Mouse (Mus musculus) mammary gland, adult 2 months (tissue): ENCODE results near the gene Espn. TPM values are rescaled to one million over a fixed set of nuclear protein-coding genes. Genes with fewer than 3 reads are reported as not detected.

Experiments
- polyA plus RNA-seq: library from polyadenylated mRNA; depleted of rRNA; stranded (reverse); fragments of >200 nt; gene quantifications from 2 replicates; pipeline ENCODE4 v1.2.3, GENCODE M21; 2012; ENCODE audit warnings: low replicate concordance; rRNA removed

Gene Espn
- 2.4 and 6.5 TPM in 2 replicates for polyA plus RNA-seq

GRCm38 (mm10) chr4:152151966-152152544 lies at the start of gene Espn:
Espn (minus strand) TSS chr4:152152371.

DNA sequence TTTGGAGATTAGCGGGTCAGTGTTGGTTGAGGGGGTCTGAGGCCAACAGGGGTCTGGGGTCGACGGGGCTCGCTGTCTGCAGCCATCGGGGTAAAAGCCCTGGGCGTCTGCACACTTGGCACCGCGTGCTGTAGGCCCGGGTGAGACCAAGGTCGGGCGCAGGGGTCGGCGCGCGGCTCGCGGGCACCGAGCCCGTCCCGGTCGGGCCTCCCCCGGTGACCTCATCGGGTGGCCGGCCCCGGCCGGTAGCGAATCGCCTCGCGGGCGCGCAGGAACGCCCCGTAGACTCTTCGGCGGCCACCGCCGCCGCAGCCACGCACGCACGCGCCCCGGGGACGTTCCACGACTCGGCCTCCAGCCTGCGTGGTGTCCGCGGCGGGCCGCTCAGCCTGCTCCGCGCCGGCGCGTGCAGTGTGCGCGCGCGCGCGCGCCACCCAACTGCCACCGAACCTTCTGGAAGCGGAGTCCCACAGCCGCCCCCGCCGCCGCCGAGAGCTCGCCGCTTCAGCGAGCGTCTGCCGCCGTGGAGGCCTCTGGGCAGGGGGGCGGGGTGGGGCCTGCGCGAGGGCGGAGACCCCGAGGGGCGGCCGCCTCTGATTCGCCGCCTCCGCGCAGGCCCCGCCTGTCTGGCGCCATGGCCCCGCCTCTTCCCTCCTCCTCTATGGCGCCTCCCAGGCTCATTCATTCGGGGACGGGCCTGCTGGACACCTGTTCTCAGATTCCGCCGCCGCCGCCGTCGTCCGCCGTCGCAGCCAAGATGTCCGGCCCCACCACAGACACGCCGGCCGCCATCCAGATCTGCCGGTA lies 25.6 kb upstream of the Espn start, which contains the start of gene Acot7:
Gene Acot7, plus strand, starts transcription at position 598 of the 807 bp plus-strand sequence.

DNA sequence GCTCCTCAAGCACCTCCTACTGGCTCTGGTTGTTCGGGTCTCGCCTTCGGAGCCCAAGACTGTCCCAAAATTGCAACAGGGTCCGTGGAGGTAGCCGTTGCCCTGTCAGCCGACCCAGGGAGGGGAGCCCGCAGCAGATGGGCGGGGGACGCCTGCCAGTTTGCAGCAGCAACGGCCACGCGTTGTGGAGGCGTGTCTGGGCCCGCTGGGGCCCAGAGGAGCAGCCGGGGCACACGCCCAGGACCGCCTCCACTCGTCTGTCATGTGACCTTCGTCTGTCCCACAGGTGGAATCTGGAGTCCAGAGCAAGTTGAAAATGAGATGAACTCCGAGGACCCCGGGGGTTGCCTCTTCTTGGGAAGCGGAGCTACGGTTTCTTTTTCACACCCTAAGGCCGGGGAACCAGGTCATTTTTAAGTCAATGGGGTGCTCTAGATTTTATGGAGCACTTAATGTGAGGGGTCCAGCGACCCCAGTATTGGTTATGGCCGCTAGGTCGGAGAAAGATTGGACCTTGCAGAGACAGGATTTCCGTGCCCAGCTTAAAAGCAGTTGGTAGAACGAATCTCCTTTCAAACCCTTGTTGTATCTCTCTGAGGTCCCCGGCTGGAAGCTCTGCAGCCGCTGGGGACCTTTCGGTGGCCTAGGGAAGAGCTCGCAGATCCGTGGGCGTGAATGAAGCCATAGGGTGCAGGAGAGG lies 6.6 kb upstream of the Espn start, which contains the start of gene Hes2:
Gene Hes2, plus strand, starts transcription at position 283 of the 700 bp plus-strand sequence.

DNA sequence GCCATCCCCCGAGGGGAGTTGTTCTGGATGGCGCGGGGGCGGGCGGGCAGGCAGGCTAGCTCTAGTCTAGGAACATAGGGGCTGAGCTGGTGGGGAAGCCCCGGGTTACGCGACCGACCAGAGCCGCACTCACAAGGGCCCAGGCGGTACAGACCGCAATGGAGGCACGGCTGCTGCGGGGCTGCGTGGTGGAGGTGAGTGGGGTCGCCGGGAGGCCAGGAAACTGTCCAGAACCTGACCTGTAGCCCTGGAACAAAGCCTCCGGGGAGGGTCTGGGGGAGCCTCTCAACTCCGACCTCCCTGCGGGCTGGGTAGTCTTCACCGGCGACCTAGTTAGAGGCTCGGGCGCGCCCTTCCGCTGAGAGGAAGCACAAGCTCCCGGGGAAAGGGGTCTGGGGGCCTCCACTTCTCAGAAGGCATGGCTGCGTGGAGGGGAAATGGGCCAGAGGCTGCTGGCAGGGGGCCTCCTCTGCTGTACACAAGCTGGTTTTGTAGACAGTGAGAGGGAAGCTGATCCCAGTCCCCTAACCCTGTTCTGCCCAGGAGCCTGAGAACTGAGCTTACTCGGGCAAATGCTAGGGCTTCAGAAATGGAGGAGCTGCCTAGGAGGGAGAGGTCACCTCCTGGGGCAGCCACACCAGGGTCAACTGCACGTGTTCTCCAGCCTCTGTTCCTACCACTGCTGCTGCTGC lies 36.1 kb downstream of the Espn start, which contains the start of gene Tnfrsf25:
Gene Tnfrsf25, plus strand, starts transcription at position 14 of the 692 bp plus-strand sequence.

GRCm38 (mm10) chr4:152072121-152072601 lies 80.0 kb downstream of the Espn start, which contains the start of gene Plekhg5:
Plekhg5 (plus strand) TSS chr4:152072498.

Other genes starting within 250 kb of the Espn start
- 44.0 and 49.1 TPM in 2 replicates for gene Dnajc11, start 218.7 kb downstream of the Espn start, polyA plus RNA-seq
- 57.3 and 88.5 TPM in 2 replicates for gene Thap3, start 163.4 kb downstream of the Espn start, polyA plus RNA-seq
- 8.7 and 13.2 TPM in 2 replicates for gene Phf13, start 156.1 kb downstream of the Espn start, polyA plus RNA-seq
- 32.3 and 50.8 TPM in 2 replicates for gene Klhl21, start 143.6 kb downstream of the Espn start, polyA plus RNA-seq
- gene Zbtb48, start 124.7 kb downstream of the Espn start, polyA plus RNA-seq: 10.8 and 17.5 TPM in 2 replicates
- gene Tas1r1, start 113.8 kb downstream of the Espn start, polyA plus RNA-seq: 0.07 and 0.59 TPM in 2 replicates
- 21.4 and 28.0 TPM in 2 replicates for gene Nol9, start 113.0 kb downstream of the Espn start, polyA plus RNA-seq
- gene Plekhg5, start 79.9 kb downstream of the Espn start, polyA plus RNA-seq: 36.3 and 49.8 TPM in 2 replicates
- 22.6 and 29.2 TPM in 2 replicates for gene Tnfrsf25, start 36.4 kb downstream of the Espn start, polyA plus RNA-seq
- gene Hes2, start 6.5 kb upstream of the Espn start, polyA plus RNA-seq: 0.19 and 0.22 TPM in 2 replicates
- gene Acot7, start 25.8 kb upstream of the Espn start, polyA plus RNA-seq: 19.6 and 21.3 TPM in 2 replicates
- gene Gpr153, start 121.9 kb upstream of the Espn start, polyA plus RNA-seq: 44.3 and 85.3 TPM in 2 replicates
- gene Hes3, start 139.3 kb upstream of the Espn start, polyA plus RNA-seq: not detected in 2 replicates
- 21.4 and 27.7 TPM in 2 replicates for gene Icmt, start 144.9 kb upstream of the Espn start, polyA plus RNA-seq
- 2.9 and 3.8 TPM in 2 replicates for gene Rnf207, start 166.6 kb upstream of the Espn start, polyA plus RNA-seq
- 24.0 and 42.5 TPM in 2 replicates for gene Rpl22, start 173.4 kb upstream of the Espn start, polyA plus RNA-seq
- gene Chd5, start 186.3 kb upstream of the Espn start, polyA plus RNA-seq: 0.11 and 0.12 TPM in 2 replicates